Mouse (Mus musculus) liver, adult 2 months (tissue): Measurements from ENCODE around the gene Map2.

Experiments used
- CTCF ChIP-seq: fragments of 200-500 bp; IDR thresholded peaks from 2 replicates; pipeline ENCODE4 v1.5.1; 2011; ENCODE audit warnings: low read depth, low read length, control low read depth
- POLR2A ChIP-seq: fragments of 200-500 bp; IDR thresholded peaks from 2 replicates; pipeline ENCODE4 v1.6.1; 2011; ENCODE audit warnings: low read length, control low read depth; ENCODE audit not compliant: insufficient read depth; ENCODE audit errors: extremely low read depth

- TF ChIP-seq POLR2A (no peak), CTCF (no peak)
Observed at GRCm38 (mm10) chr1:66299376-66299775, 124.3 kb downstream of the Map2 start.
